Mouse (Mus musculus) cerebellum, postnatal 14 days (tissue): ENCODE measurements around the gene Serpine2.
A peak's percentile ranks its signal among the peaks of the same experiment; 100 is the strongest.

ENCODE experiments used
- DNase-seq, 2 experiments: peaks; one replicate each; pipeline ENCODE4 v3.0.0; 2021; ENCODE audit warnings: mixed read lengths in 2 of 2

The Serpine2 gene

DNA sequence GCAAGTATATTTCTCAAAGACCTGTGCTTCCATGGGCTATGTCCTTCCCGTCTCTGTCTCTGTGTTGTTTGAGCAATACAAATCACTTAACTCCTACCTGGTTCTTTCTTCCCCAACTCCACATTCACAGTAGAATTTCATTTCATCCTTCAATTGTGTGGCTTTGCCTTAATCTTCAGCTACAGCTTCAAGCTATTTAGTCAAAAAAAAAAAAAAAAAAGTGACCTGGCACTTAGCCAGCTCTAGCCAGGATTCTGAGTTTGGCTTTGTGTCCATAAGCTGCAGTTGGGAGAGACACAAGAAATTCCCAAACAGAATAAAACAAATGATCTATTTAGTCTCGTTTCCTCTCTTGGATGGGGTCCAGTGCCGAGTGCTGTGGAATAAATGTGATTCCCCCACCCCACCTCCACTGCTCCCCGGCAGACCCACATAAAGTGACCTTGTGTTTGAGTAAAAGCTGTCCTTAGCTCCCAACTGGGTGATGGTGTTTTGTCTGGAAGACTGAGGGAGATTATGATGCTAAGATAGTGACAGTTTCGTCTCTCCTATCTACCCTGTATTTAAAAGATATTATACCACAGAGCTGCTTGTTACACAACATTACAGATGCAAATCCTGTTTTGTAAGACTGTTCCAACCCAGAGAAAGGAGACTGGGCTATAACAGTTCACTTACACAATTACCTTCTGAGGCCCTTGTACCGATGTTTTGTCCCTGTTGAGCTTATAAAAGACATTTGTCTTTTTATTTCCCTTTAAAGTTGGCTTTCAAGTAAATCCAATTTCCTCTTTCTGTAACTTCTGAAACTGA, at the start of gene Serpine2:
Serpine2 (minus strand) TSS at position 51 of the 813 bp plus-strand sequence.
- DNase-seq = peak; percentile 17 to 30

DNA sequence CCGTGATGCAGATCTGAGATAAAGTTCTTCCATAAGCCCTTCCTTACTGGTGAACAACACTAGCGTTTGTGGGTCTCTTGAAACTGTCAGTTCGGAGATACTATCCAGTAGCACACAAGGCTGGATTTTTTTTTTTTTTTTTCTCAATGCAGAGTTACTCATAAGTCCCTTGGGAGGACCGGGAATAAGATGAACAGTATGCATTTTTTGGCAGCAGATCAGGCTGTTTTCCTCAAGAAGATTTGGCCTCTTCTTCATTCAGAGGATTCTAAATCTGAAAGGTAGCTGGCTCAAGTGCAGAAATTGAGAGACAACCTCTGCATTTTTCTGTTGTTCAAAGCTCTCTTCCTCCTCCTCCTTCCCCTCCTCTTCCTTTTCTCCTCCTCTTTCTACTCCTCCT, 46.8 kb upstream of the Serpine2 start:
- DNase-seq = no peak

GRCm38 (mm10) chr1:79905241-79905640, 44.3 kb upstream of the Serpine2 start:
- DNase-seq = no peak

GRCm38 (mm10) chr1:79902901-79903300, 41.9 kb upstream of the Serpine2 start:
- no peak for DNase-seq

- DNase-seq = no peak
Measured at GRCm38 (mm10) chr1:79882648-79883047, 21.7 kb upstream of the Serpine2 start.

DNA sequence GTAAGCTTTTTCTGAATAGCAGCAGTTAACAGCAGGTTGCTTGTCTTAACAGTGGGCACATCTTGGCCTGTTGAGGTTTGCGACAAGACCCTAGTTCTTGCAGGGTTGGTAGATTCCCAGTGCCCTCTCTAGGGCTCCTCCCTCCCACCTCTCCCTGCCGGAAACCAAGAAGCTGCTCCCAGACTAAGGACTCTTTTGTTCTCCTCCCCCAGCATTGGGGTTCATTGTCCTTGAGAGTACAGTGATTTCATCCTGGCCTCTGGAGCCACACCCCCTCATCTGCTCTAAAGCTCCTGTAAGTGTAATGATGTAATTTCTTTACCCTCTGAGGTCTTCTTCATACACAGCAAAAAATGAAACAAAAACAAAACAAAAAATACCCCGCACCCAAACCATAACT, 13.8 kb upstream of the Serpine2 start:
- DNase-seq = no peak

DNA sequence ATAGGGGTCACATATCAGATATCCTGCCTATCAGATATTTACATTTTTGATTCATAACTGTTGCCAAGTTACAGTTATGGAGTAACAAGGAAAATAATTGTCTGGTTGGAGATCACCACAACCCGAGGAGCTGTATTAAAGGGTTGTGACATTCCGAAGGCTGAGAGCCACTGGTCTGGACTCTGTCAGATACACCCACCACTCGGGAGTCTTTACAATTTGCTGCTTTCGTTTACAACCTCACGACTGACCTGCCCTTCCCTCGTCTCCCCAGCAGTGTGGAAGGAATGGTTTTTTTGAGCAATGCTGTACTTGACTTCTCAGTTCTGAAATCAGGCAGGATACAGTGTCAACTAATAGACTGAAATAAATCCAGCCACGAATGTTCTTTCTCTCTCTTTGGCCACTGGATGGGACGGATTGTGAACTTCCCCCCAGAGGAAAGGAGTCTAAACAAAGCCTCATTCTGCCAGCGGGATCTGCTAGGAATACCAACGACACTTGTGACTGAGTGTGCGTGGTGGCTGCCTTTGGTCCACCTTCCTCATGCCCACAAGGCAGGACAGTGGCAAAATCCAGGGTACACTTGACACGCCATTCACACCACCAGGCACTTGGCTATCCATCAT, 455 bp downstream of the Serpine2 start:
- no peak for DNase-seq

DNA sequence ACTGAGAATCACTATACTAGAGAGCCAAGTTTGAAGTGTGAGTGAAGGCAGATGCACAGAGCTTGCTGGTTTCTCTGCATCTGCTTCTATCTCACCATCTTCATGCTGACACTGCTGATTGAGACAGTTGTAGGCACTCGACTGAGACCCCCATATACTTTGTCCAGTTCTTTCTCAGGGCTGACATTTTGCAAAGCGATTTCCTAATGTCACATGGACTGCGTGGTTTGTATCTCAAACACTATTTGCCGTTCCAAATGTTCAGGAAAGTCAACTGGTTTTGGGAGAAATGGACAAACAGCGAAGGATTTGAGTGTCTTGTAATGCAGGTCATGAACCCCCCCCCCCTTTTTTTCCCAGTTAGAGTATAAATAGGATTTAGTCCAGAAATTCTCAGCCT, 1.0 kb downstream of the Serpine2 start:
- DNase-seq = no peak

DNA sequence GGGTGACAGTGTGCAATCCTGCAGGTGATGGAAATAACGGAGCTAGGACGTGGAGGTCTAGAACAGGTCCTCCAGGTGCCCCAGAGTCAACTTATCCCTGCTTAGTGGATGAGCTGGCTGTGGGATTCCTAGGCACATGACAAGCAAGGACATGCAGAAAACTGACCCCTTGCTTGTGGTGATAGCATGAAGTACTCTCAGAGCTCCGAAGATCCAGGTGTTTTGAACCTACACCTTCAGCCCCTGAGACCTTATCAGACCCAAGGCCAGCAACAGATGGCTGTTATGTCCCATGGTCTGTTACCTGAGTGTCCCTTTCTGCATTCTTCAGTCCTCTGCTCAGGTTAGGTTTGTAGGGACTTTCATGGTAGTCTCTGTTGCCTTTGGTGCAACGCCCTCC, 2.0 kb downstream of the Serpine2 start:
- no peak for DNase-seq

GRCm38 (mm10) chr1:79858389-79858994, 2.5 kb downstream of the Serpine2 start:
- DNase-seq = peak; percentile 21 to 30

DNA sequence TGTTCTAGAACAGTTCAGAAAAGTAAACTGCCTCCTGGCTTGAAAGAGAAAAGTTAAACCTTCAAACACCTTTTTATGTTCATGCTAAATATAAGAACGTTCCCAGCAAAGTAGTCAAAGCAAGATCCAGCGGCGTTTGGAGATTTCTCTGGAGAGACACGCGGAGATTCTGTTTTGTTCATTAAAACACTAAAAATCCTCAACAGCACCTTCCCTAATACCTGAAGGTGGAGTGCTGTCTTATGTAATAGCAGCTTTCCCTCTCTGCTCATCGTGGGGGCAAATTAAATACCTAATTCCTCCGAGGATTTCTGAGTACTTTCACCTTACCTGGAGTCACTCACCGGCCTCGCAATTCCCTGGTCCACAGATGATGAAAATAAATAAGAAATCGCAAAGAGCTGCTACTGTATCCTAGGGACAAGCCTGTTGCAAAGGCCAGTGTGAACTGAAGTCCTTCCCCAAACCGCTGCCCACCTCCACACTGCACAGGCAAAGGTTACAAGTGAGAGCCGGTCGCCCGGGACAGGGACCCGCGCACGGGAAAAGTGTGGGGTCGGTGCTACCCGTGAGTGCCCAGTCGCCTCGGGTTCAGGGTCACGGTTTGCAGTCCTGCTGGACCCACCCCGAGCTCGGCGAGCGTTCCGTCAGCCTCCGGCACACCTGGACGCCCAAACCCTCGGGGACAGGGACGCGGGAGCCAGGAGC, 3.1 kb downstream of the Serpine2 start:
- peak; percentile 12 to 27 for DNase-seq

GRCm38 (mm10) chr1:79856756-79857155, 4.2 kb downstream of the Serpine2 start:
- no peak for DNase-seq

- DNase-seq = no peak
Measured at GRCm38 (mm10) chr1:79853527-79853926, 7.5 kb downstream of the Serpine2 start.

GRCm38 (mm10) chr1:79850341-79850740, 10.6 kb downstream of the Serpine2 start:
- no peak for DNase-seq

DNA sequence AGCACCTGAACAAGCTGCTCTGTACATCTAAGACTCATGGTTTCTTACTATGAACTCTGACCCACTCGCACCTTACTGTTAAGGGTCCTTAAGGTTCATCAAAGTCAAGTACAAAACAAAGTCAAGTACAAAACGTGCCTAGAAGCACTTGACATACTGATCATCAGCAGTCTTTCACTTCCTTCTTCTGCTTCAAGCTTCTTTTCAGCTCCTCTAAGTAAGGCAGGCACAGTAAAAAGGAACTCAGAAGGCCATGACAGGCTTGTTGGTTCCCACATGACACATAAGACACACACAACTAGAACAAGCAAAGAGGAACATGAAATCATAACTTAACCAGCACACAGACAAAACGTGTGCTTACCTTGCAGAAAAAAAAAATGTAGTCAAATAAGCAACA, 12.3 kb downstream of the Serpine2 start:
- no peak for DNase-seq

DNA sequence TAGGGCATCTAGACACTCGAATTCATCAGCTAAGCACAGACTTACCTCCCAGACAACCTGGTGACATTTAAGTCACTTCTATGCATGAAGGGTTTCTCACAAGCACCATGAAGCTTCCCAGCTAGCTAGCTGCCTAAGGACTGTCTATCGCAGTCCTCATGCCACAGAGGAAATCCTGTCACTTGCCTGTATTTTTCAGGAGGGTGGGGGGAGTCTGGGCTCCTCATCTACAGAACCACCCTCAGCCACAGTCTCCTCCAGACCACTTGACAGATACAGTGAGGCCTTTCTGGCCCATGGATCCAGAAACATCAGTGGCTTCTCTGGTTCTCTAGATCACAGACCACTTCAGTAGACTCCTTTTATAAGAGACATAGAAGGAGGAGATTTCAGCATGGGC, 14.1 kb downstream of the Serpine2 start:
- no peak for DNase-seq

DNA sequence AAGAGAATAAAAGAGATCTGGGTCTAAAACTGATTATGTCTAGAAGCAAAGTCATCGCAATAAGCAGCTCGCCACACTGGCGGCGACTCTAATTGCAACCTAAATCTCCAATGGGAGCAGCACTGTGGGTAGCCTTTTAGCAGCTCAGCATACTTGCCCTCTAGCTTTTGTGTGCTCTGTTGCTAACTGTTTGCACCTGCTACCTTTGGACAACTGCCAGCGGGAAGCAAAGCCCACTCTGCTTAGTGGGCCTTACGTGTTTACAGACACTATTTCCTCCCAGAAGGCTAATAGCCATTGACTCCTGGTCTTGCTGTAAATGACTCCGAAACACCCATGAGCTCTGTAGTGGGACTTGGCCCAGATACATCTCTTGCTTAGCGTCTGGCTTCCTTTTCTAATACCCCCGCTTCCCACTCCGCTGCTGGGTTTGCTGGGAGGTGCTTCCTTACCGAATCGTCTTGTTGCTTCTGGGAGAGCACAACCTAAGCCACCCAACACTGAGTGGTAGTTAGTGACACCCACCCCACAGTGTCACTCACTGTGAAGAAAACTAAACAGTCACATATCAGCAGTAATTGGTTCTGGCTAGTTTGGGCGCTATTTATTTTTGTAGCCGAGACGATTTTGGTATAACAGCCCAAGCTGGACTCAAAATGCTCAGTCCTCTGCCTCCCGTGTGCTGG, 28.1 kb downstream of the Serpine2 start:
- DNase-seq = peak; percentile 66 to 73

DNA sequence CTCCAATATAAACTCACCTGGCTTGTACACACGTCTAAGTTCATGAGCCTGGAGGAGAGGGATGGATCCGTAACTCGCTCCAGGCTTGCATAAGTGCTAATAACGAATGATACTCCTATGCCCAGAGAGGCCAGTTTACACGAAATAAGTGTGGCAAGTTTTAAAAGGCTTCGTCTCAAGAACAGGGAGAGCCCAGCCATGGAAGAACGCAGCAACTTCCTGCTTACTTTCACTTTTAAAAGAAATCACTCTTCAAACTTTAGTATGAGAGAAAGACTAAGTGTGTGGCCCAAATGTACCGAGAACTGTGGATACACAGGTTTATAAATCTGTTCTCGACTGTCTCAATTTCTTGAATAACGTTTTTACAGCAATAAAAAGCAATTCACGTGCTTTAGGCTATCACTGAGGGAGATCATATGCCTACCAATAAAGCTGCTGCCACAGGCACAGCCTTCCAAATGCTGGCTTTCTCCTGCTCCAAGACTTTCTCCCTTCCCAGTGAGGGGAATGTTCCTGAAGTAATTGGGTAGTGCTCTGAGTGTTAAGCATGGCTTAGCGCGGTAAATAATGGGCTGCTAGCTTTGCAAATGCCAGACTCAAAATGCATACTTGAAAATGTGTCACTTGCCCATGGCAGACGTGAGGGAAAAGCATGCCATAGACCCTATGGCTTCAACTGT, 36.9 kb downstream of the Serpine2 start:
- DNase-seq = no peak

DNA sequence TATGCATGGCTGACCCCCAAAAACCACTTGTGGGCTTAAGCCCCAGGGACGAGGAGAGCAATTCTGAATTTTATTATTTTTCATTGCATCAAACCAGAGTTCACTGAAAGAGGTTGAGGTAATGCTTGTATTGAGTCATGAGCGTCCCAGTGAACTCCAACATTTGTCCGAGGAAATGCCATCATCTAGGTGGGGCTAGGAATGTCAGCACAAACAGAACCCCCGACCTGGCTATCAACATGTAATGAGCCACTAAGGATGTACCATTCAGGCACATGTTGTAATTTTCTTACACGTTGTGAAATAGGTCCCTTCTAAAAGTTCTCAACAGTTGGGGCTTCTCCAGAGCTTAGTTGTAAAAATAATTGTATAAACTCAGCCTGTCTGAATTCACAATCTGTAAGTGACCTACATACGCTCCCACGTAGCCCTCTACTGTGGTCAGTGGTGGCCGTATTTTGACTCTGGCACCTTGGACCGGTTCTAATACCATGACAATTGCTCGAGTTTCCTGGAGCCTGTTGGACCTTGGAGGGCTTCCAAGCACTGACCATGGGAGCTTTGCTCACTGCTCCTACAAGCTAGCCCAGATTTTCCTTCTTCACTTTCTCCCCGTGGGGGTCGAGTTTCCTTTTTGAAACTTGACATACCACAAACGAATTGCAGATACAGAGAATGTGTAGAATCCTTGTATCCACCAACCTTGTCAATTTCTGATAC, 38.0 kb downstream of the Serpine2 start:
- DNase-seq = peak; percentile 54

DNA sequence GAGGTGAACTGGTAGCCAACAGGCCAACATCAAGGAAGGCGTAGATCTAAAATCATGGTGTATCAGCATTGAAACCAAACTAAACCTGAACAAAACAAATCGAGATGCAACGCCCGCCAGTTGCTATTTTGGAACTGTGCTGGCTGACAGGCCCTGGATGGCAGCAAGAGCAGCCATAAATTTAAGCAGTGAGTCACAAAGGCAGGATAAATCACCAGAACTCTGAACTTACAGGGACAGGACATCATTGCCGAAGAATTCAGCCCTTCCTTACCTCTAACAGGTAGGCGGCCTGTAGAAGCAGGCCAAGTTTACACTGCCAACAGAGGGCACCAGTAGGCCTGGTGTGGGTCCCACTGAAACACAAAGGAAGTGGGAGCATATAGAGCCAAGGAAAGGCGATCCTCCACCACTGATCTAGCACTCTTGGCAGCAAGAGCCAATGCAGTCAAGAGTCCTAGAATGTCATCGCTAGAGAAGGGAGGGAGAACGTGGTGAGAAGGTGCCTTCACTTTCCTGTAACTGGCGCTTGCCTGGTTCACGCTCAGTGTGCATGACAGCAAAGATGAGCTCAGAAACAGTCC, 41.6 kb downstream of the Serpine2 start:
- no peak for DNase-seq

GRCm38 (mm10) chr1:79815446-79815845, 45.5 kb downstream of the Serpine2 start:
- DNase-seq = no peak
